Mouse (Mus musculus) embryonic facial prominence, embryonic 14.5 days (tissue): ENCODE data around the gene Ccdc171. TPM values are rescaled to one million over a fixed set of nuclear protein-coding genes. Genes with fewer than 3 reads are reported as not detected.
A peak's percentile ranks its signal among the peaks of the same experiment; 100 is the strongest.

Source experiments
- ATAC-seq: fragments of 200-750 bp; cut with Nextera tagmentation; 2 replicates; pipeline ENCODE4 v1.8.0; 2017; ENCODE audit warnings: low read depth, moderate number of reproducible peaks, moderate TSS enrichment
- DNase-seq: peaks from one replicate; pipeline ENCODE4 v3.0.0-alpha.2; 2015; ENCODE audit warnings: low spot score
- H3K27ac ChIP-seq: fragments of 300-500 bp; sonication (generic); replicated peaks from 2 replicates; pipeline ENCODE4 v1.5.1; 2014; ENCODE audit warnings: low read depth, mild to moderate bottlenecking, low read length, moderate library complexity
- H3K27me3 ChIP-seq: fragments of 300-500 bp; sonication (generic); replicated peaks from 2 replicates; pipeline ENCODE4 v1.6.1; 2014; ENCODE audit warnings: low read length; ENCODE audit not compliant: control insufficient read depth, insufficient read depth
- H3K36me3 ChIP-seq: fragments of 300-500 bp; sonication (generic); 2 replicates; pipeline ENCODE4 v1.6.1; 2014; ENCODE audit warnings: low read length, mixed read lengths; ENCODE audit not compliant: control insufficient read depth, insufficient read depth
- H3K4me1 ChIP-seq: fragments of 300-500 bp; sonication (generic); 2 replicates; pipeline ENCODE4 v1.6.1; 2014; ENCODE audit warnings: antibody characterized with exemption, low read length; ENCODE audit not compliant: control insufficient read depth, insufficient read depth
- H3K4me2 ChIP-seq: fragments of 300-500 bp; sonication (generic); 2 replicates; pipeline ENCODE4 v1.6.1; 2014; ENCODE audit warnings: low read depth, mild to moderate bottlenecking, low read length, moderate library complexity, mixed read lengths
- H3K4me3 ChIP-seq: fragments of 300-500 bp; sonication (generic); 2 replicates; pipeline ENCODE4 v1.5.1; 2014; ENCODE audit warnings: low read depth, mild to moderate bottlenecking, low read length
- H3K9ac ChIP-seq: fragments of 300-500 bp; sonication (generic); 2 replicates; pipeline ENCODE4 v1.6.1; 2014; ENCODE audit warnings: low read depth, mild to moderate bottlenecking, low read length, moderate library complexity, mixed read lengths
- H3K9me3 ChIP-seq: fragments of 300-500 bp; sonication (generic); 2 replicates; pipeline ENCODE4 v1.6.1; 2016; ENCODE audit warnings: low read length; ENCODE audit not compliant: control insufficient read depth
- WGBS: fragments of 180-500 bp; shearing (Covaris S2); extraction: QIAGEN DNeasy Blood & Tissue Kit; methylation state at CpG from one replicate; pipeline ENCODE4 v1.1.7; 2014; 5-methylcytosine and 5-hydroxymethylcytosine counted together
- polyA plus RNA-seq: library from polyadenylated mRNA; unstranded; fragments of >200 nt; fragmentation: Nextera tagmentation; extraction: Ambion mirVana; gene quantifications from 2 replicates; pipeline ENCODE4 v1.2.1, GENCODE M21; 2014

The Ccdc171 gene
- polyA plus RNA-seq, 1 experiment from 2014 or later = 4.0 TPM

DNA sequence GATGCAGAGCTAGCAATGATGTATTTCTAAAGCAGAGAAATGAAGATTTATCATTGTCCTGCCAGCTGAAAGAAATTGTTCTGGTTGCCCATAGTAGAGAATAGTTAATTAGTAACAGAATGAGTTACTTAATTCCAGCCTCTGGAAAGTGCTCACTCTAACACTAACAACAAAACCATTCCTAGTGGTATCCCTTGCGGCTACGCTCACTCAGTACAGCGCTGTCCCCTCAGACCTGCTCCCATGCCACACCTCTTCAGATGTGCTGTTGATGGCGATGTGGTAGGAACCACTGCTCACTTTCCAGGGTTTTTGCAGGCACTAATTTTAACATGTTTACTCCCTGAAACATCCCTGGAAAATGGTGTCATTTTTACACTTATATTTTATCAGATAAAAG, 126.1 kb downstream of the Ccdc171 start:
- 88% methylated on average over 4 of the region's 4 CpGs for WGBS
- peaks cover 1% of the 10 kb centered on the region for H3K4me1 ChIP-seq
- no peak overlapping the region for H3K4me2 ChIP-seq
- H3K27ac ChIP-seq = no peak overlapping the region
- no peak overlapping the region for H3K9ac ChIP-seq
- no peak for DNase-seq
- no peak overlapping the region for H3K4me3 ChIP-seq
- H3K27me3 ChIP-seq = no peaks in the 10 kb centered on the region
- H3K36me3 ChIP-seq = no peaks in the 10 kb centered on the region
- ATAC-seq = no peak
- H3K9me3 ChIP-seq = no peaks in the 10 kb centered on the region

DNA sequence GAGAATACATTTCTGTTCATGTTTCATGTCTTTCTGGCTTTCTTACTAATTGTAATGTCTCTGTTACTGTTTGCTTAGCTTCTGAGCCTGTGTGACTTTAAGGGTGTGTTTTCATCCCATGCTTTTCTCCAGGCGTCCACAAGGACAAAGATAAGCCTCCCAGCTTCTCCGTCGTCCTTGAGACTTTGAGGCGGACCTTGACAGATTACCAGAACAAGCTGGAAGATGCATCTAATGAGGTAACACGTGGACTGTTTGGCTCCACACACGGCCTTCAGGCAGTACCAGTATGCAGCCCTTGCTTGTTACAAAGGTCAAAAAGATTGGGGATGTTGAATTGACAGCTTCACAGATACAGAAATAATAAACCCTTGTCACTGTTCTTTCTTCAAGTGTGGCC, 130.1 kb downstream of the Ccdc171 start:
- Histone ChIP-seq H3K4me1 (peaks cover 9% of the 10 kb centered on the region), H3K27ac (no peak overlapping the region), H3K9ac (no peak overlapping the region), H3K9me3 (no peaks in the 10 kb centered on the region), H3K4me3 (no peak overlapping the region), H3K4me2 (no peak overlapping the region), H3K36me3 (no peaks in the 10 kb centered on the region), H3K27me3 (no peaks in the 10 kb centered on the region)
- ATAC-seq (no peak), DNase-seq (no peak)
- 41% methylated on average over 6 of the region's 6 CpGs for WGBS

DNA sequence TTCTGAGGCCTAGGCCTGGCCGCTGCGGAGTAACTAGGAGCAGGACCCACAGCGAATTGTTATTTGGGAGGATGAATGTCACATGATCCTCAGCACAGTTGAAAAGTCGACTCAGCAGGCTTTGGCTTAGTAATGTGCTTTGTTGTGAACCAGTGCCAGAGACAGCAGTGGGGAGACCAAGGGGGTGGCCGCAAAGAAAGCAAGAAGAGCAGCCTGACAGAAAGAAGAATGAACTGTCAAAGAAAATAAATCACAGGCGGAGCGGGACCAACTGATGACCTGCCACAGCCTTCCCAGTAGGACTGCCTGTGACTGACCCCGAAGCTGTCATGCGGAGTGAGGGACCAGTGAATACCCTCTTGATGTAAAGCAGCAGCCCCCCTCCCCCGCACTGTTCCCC, 131.2 kb downstream of the Ccdc171 start:
- peak overlapping the region; percentile 12; the same call in 1 of the 2 replicates for H3K9ac ChIP-seq
- peak overlapping the region; percentile 39 for H3K27ac ChIP-seq

GRCm38 (mm10) chr4:83657021-83657420, 131.7 kb downstream of the Ccdc171 start:
- Histone ChIP-seq H3K4me3 (no peak overlapping the region), H3K27ac (peak overlapping the region; percentile 39), H3K36me3 (no peaks in the 10 kb centered on the region), H3K4me1 (peaks cover 9% of the 10 kb centered on the region), H3K27me3 (no peaks in the 10 kb centered on the region), H3K9me3 (no peaks in the 10 kb centered on the region), H3K9ac (peak overlapping the region; percentile 12; the same call in 1 of the 2 replicates), H3K4me2 (peak overlapping the region; percentile 30)
- no peak for DNase-seq
- ATAC-seq = 0 out of 2 replicates have a peak, but pooled peaks have one; percentile 10
- 57% methylated on average over 6 of the region's 6 CpGs for WGBS

More for the DNA sequence above, 131.2 kb downstream of the Ccdc171 start:
- ATAC-seq (peak; percentile 76), DNase-seq (peak; percentile 82)
- WGBS = 16% methylated on average over 10 of the region's 10 CpGs
- H3K4me2 ChIP-seq = peak overlapping the region; percentile 30
- H3K9me3 ChIP-seq = no peaks in the 10 kb centered on the region
- H3K36me3 ChIP-seq = no peaks in the 10 kb centered on the region
- H3K4me3 ChIP-seq = no peak overlapping the region
- H3K27me3 ChIP-seq = no peaks in the 10 kb centered on the region
- H3K4me1 ChIP-seq = peaks cover 9% of the 10 kb centered on the region

- H3K27me3 ChIP-seq = no peaks in the 10 kb centered on the region
- no peak for ATAC-seq
- peak overlapping the region; percentile 12; the same call in 1 of the 2 replicates for H3K27ac ChIP-seq
- peaks cover 9% of the 10 kb centered on the region for H3K4me1 ChIP-seq
- no peak overlapping the region for H3K4me3 ChIP-seq
- H3K4me2 ChIP-seq = no peak overlapping the region
- 82% methylated on average over 10 of the region's 10 CpGs for WGBS
- H3K9ac ChIP-seq = no peak overlapping the region
- H3K36me3 ChIP-seq = no peaks in the 10 kb centered on the region
- DNase-seq = no peak
- H3K9me3 ChIP-seq = no peaks in the 10 kb centered on the region
Observed at GRCm38 (mm10) chr4:83658415-83658814, 133.1 kb downstream of the Ccdc171 start.

GRCm38 (mm10) chr4:83659411-83659810, 134.1 kb downstream of the Ccdc171 start:
- Histone ChIP-seq H3K27me3 (no peaks in the 10 kb centered on the region), H3K4me3 (no peak overlapping the region), H3K4me2 (peak overlapping the region; percentile 11; the same call in 1 of the 2 replicates), H3K4me1 (peaks cover 9% of the 10 kb centered on the region), H3K9ac (no peak overlapping the region), H3K27ac (peak overlapping the region; percentile 61), H3K9me3 (no peaks in the 10 kb centered on the region), H3K36me3 (no peaks in the 10 kb centered on the region)
- WGBS = 40% methylated on average over 11 of the region's 11 CpGs
- ATAC-seq = peak; percentile 39; the same call in 1 of the 2 replicates
- DNase-seq = peak; percentile 84

- WGBS = 83% methylated on average over 1 of the region's 1 CpGs
- no peak overlapping the region for H3K4me2 ChIP-seq
- H3K9ac ChIP-seq = no peak overlapping the region
- DNase-seq (no peak), ATAC-seq (no peak)
- peaks cover 3% of the 10 kb centered on the region; the same call in 1 of the 2 replicates for H3K9me3 ChIP-seq
- H3K36me3 ChIP-seq = no peaks in the 10 kb centered on the region
- no peaks in the 10 kb centered on the region for H3K27me3 ChIP-seq
- H3K4me3 ChIP-seq = no peak overlapping the region
- H3K27ac ChIP-seq = no peak overlapping the region
- peaks cover 5% of the 10 kb centered on the region for H3K4me1 ChIP-seq
Observed at GRCm38 (mm10) chr4:83661519-83662271, 136.3 kb downstream of the Ccdc171 start.

DNA sequence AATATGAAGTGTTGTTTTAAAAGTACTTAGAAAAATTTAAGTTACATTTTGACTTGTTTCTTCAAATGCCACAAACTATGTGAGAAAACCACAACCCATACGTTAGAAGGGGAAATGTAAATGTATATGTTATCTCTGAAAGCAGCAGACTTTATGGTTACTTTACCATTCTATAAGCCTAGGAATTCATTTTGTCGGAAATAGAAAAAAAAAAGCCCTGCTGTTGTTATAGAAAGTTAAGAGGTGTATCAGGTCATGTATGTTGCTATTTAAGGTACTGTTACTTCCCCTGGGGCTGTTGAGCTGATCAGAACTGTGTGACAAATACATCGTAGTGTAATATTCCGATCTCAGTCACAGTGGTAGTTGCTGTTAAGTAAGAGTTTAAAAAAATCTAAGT, 137.0 kb downstream of the Ccdc171 start:
- Histone ChIP-seq H3K36me3 (no peaks in the 10 kb centered on the region), H3K9me3 (peaks cover 5% of the 10 kb centered on the region; the same call in 1 of the 2 replicates), H3K27me3 (no peaks in the 10 kb centered on the region), H3K4me1 (no peaks in the 10 kb centered on the region), H3K9ac (no peak overlapping the region), H3K4me2 (no peak overlapping the region), H3K27ac (no peak overlapping the region), H3K4me3 (no peak overlapping the region)
- 73% methylated on average over 4 of the region's 4 CpGs for WGBS
- DNase-seq (no peak), ATAC-seq (no peak)

- Histone ChIP-seq H3K9ac (no peak overlapping the region), H3K36me3 (no peaks in the 10 kb centered on the region), H3K4me2 (no peak overlapping the region), H3K9me3 (peaks cover 5% of the 10 kb centered on the region; the same call in 1 of the 2 replicates), H3K4me3 (no peak overlapping the region), H3K4me1 (no peaks in the 10 kb centered on the region), H3K27me3 (no peaks in the 10 kb centered on the region), H3K27ac (no peak overlapping the region)
- no peak for DNase-seq
- WGBS = 77% methylated on average over 2 of the region's 2 CpGs
- ATAC-seq = no peak
Observed at GRCm38 (mm10) chr4:83669552-83669951, 144.2 kb downstream of the Ccdc171 start.
